Mouse (Mus musculus): ENCODE measurements around the gene Arhgap22.

The Arhgap22 gene

DNA sequence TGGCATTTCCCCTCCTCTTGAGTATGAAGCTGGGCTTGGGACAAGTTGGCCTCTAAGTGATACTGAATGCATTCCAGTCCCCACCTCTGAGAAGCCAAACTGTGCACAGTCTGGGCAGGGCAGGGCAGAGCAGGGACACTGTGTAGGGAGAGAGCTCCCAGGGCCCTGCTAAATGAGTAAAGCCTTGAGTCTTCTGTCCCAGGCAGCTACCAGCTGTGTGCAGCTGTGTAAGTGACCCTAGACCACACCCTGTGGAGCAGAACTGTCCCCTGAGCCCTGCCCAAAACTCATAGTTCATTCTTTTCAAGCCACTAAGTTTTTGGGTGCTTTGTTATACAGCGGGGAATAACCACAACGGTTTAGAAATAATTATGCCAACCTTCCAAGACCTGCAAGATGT, 67.1 kb downstream of the Arhgap22 start:
- DNase-seq (ENCODE audit: low read depth, low spot score) = no peak

DNA sequence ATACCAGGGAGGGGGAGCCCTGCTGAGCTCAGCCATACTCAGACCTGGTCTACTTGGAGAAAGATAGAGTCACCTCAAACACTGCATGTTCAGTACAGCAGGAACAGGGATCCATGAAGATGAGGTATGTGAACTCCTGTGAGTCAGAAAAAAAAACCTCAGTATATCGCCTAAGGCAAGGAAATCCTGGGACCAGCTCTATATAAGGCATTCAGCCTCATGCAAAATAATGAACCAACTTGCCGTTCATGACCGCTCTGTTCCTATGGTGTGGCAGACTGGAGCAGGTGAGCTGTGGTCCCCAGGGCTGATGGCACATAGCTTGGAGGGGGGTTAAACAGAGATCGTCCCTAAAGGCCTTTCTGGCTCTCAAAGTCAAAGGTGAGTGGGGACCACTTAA, 68.6 kb downstream of the Arhgap22 start:
- no peak for DNase-seq (ENCODE audit: low read depth, low spot score)

DNA sequence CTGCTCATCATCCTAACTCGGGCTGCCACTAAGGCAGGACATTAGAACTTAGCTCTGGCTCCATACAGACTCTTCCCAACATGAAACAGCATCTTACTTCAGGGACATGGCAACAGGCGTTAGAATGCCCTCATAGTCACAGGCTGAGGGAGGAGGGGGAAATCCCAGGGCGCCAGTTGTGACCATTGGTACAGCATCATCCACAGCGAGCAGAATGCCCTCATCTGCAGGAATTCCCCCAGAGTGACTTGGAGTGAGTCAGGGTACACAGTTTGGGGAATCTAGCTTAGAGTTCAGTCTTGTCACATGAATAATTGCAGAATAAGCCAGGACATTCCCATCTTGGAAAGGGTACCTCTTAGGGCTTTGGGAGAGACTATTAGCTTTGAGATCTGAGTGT, 74.1 kb downstream of the Arhgap22 start:
- DNase-seq (ENCODE audit: low read depth, low spot score) = no peak

DNA sequence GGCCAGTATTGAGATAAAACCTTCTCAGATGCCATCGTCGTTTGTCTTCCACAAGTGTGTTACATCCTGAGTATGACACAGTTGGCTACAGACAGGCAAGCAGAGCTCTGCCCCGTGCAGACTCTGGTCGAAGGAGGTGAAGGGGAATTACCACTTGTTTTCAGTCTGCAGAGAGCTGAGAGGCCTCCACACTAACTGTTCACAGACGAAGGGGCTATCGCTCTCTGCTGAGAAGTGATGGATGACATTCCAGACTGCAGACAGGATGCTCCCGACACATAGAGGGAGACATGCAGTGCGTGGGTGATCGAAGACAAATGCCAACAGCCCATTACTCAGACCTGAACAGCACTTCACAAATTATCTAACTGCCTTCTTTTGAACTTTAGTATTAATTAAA, 76.2 kb downstream of the Arhgap22 start:
- no peak for DNase-seq (ENCODE audit: low read depth, low spot score)

DNA sequence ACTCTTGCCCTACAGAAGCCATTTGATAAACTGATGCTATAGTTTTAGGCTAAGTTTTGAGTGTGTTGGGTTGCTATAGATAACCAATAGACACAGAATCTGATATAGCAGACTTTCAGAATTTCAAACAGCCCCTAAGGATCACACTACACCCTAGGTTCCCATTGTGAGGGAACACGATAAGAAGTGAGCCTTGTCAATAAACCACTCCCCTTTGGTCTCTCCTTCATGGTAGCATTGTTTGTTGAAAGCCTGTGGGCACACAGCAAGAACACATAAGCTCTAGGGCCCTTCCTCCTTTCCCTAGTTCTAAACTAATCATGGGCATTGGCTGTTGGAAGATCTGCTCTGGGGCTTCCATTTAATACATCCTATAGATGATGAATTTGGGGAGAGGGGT, 80.7 kb downstream of the Arhgap22 start:
- DNase-seq (ENCODE audit: low read depth, low spot score) = no peak

DNA sequence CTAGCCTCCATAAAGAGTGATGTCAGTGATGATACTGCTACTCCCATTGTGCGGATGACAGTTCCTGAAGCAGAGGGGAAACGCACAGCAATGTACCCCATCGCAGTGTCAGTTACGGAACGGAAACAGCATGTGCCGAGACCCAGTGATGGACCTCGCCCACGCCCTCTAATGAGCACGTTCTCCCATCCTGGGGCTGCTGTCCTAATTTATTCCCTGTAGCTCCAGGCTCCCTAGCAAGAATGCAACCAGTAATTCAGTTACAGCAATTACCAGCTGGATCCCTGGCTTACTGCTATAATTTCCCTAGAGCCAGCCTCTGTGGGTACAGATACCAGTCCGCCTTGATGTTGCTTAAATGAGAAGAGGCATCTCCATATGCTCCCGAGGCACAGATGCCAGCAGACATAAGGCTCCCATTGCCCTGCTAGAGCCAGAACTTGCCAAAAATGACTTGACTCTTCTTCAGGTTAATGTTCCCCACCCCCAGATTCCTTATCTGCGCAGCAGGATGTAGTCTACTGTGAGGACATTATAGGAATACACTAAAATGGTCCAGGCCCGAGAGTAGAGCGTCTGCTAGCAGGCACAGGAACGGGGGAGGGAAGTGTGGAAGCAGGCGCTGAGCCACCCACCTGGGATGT, 83.0 kb downstream of the Arhgap22 start:
- no peak for DNase-seq (ENCODE audit: low read depth, low spot score)

DNA sequence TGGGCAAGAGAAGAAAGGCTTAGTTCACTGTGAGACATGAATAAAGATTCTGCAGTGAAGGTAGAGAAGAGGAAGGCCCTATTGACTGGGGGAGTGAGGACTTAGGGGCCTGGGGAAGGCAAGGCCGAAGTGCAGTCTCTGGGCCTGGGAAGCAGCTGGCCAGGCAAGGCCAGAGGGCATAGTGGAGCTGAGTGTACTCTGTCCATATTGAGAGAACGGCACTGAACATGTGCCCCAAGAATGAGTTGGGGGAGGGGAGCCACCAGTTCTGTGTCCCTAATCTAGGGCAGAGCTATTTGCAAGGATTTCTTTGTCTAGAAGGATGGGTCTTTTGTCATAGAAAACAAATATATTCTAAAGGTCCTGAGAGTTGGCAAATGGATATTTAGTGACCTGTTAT, 86.8 kb downstream of the Arhgap22 start:
- DNase-seq (ENCODE audit: low read depth, low spot score) = no peak

DNA sequence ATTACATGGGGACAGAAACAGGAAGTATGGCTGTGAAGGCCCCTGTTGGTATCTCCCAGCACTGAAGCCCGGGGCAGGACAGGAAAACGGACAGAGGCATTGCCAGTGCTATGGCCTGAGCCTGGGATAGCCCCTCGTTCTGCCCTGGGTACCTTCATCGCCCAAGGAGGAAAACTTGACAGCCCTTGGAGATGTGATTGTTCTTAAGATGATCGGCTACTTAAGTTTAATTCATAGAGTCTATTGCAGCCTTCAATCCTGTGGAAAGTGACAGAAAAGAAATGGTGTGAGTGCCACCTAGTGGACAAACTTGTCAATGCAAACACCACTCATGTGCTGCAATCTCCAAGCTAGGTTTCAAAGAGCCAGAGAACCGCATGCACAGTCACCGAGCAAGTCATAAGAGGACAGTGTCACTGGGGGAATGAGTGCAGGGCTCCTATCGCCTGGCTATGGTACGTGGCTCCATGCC, 89.6 kb downstream of the Arhgap22 start:
- DNase-seq (ENCODE audit: low read depth, low spot score) = peak; percentile 55

DNA sequence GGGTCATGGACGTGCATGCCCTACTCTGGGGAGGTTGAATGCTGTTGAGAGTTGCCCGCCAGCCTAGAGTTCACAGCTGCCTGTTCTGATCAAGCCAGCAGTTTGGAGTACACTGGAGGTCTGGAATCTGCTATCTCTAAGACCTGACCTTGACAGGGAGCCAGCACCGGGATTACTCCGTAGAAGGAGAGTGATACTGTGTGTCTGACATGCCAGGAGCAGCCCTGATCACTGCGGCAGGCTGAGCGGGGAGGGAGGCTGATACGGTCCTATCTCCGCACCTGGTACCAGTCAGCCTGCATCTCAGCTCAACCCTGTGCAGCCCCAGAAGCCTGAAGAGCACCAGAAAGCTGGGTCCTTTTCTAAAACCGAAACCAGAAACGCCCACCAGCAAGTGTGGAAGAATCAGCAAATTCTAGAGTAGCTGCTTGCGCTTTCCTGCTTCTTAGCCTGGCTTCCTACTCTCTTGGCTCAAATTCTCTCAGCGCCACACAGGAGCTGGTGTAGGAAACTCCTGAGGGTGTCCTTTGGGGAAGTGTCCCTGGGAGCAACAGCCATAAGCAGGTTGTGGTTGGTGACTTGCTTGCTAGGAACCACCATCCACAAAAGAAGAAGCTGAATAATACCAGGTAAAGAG, 91.9 kb downstream of the Arhgap22 start:
- DNase-seq (ENCODE audit: low read depth, low spot score) = no peak

DNA sequence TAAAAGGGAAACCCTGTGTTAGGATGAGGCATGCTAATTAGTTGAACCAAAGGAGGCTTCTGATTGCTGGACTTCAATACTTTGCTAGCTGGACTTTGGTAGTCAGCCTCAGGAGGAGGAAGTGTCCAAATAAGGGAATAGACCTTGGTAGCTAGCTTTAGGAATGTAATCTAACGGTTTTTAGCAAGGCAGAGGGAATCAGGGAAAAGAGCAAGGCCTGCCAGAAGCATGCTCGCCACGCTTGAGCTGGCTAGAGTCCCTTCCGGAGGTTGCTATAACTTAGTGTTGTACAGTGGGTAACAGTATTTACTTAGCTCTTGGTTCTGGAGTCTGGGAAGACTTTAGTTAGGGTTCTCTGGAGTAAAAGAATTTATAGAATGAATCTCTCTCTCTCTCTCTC, 96.9 kb downstream of the Arhgap22 start:
- no peak for DNase-seq (ENCODE audit: low read depth, low spot score)

DNA sequence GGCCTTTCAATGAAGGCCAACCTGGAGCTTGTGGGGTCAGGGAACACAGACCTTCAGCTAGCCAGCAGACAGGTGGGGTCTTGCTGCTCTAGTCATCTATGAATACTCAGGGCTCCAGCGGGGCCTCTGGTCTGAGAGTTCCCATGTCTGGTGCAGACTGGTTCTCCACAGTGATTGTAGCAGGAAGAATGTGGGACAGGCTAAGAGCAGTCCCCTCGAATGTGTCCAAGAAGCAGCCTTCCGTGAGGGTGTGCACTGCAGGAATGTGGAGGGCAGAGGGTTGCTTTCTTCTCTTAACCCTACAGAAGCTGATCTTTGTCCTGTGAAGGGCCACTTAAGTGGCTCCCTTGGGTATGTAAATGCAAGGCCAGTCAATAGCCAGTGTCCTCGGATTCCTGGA, 98.5 kb downstream of the Arhgap22 start:
- no peak for DNase-seq (ENCODE audit: low read depth, low spot score)

DNA sequence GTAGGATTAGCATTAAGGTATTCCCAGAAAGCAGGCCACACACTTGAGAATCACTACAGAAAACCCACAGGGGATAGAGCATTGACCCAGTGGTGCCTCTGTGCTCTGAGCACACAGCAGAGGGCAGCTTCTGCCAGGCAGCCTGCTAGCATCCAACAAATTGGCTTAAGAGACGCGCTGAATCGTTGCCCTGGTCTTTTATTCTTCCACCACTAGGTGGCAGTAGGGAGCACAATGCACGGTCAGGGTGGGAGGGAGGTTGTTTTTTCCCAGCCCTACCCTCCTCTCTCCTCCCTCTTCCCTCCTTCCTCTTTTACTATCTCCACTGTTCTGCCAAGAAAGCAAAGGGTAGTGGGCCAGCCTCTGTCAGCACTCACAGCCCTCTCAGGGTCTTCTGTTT, 99.8 kb downstream of the Arhgap22 start:
- peak; percentile 56 for DNase-seq (ENCODE audit: low read depth, low spot score)

DNA sequence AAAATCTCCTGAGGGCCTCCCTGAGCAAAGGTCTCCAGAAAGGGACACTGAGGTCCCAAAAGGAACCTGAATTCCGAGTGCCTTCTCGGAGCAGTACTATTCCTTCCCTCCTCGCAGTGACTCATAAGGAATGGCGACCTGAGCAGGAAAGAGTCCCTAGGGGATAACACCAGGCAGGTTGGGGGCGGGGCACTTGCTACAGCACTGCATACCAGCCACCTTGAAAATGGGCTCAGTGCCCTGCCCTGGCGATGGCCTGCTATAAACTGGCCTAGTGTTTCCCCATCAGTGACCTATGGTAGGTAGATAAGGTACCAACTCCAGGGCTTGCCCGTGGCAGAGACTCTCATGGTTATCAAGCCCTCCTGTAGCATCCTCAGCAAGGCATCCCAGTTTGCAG, 100.3 kb downstream of the Arhgap22 start:
- DNase-seq (ENCODE audit: low read depth, low spot score) = no peak

DNA sequence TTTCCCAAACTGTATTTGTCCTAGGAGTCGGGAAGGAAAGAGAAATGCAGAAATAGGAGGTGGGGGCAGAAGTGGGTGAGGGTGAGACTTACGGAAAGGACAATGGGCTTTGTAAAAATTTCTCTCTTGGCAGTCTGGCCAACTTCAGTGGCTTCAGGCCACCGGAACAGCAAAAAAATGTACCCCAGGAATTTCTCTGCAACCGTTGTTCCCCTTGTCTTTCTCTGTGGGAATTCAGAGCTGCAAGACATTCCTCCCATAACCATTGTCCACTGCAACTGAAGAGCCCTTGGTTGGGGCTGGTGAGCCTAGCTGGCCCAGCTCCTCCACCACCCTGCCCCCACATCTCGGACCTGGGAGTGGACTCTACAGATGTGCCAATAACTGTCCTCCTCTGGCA, 101.3 kb downstream of the Arhgap22 start:
- no peak for DNase-seq (ENCODE audit: low read depth, low spot score)

DNA sequence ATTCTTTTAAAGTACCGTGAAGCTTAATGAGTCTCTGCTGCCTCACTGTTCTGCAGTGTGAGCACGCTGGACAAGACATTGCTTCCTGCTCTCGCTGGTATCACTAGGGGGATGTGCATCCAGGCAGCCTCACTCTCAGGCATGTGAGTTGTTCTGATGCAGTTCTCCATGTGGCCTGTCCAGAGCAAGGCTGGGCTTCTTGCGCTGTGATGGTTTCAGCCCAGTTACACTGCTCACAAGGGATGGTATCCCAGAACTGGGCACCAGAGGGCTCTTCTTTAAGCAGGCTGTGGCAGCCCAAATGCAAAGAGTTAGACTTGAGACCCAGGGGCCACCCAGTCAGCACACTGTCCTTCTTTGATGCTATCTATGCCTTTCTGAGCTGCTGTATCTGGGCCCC, 101.9 kb downstream of the Arhgap22 start:
- DNase-seq (ENCODE audit: low read depth, low spot score) = no peak

DNA sequence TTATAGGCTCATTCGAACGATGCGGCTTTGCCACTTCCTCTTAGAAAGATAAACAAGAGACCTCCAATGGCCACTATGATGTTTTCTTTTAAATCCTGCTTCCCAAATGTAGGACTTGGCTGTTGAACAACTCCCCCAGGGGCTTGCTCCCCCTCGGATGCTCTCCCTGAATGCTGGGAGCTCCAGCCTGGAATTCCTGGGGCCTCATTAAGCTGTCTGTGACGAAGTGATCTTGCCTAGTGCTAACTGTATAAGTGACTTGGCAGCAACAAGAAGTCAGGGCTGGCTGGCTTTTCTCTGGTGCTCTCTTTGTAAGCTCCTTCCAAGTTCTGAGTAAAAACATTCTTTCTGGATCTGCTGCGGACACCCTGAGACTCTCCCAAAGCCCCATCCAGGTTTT, 104.1 kb downstream of the Arhgap22 start:
- DNase-seq (ENCODE audit: low read depth, low spot score) = no peak

DNA sequence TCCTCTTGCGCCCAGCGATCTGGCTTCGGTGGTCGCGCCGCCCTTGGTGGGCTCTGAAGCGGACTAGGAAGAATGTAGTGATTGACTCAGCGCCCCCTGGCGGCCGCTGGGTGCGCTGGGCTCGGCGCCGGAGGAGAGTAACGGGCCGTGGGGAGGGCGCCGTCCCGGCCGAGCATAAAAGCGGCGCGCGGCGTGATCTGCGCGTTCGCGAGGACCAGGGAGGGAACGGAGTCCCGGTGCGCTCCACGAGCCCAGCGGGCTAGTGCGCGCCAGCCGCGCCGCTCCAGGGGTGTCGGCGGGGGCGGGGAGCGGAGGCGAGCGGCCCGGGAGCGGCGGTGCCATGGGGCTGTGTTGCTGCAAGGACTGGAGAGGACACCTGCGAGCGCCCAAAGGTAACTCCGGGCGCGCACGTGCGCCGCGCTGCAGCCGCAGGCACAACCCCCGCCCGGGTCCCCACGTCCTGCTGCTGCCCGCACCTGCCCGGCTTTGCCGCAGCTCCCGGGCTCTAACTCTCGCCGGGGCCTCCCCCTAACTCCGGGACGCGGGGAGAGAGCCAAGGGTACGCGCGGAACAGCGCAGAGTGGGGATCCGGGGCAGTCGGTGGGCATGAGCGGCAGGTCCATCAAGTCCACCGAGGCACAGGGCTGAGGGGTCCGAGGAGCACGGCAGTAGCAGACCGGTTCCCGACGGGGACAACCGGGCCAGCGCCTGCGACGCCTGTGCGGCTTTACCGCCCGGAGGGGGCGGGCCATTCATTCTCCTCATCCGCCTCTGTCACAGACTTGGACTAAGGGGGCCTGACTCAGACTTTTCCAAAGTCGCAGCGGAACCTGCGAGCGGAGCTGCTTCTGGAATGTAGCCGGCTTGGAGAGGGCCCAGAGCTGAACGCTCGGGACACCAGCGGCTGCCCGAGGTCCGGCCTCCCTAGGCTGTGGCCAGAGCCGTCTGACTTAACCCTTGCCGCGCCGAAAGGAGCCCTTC, 106.0 kb downstream of the Arhgap22 start:
- DNase-seq (ENCODE audit: low read depth, low spot score) = peak; percentile 20

DNA sequence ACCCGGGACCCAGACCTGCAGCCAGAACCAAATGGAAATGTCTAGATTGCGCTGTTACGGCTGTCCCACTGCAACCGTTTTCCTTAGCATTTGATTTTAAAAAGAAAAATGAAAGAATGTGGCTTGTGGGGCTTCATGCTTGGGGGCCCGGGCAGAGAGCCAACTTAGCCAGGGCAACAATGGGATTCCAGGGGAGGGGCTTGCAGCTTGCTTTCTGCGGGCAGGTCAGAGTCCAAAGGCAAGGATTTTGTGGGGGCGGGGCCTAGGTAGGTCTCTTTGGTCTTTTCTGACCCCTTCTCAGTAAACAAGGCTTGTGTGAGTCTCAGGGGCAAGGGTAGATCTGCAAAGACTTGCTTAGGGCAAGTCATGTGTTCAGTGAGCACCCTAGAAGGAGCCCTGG, 107.0 kb downstream of the Arhgap22 start:
- no peak for DNase-seq (ENCODE audit: low read depth, low spot score)

DNA sequence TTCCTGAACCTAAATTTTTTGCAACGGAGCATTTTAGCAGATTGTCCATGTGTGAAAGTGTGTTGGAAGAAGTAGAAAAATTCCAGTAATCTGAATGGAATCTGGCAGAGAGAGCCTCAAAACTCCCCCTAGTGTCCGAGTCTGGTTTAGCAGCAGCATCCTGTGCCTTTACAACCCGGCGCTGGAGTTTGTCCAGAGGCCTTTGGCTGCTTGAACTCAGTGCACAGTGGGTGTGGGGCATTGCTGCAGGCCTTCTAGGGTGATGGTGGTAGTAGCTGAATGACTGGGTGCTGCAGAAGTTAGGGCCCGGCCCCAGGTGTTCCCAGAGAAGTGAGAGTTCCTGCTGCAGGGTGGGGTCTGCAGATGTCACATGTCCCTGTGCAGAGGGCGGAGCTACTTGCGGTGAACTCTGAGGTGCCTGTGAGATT, 108.8 kb downstream of the Arhgap22 start:
- peak; percentile 20 for DNase-seq (ENCODE audit: low read depth, low spot score)

DNA sequence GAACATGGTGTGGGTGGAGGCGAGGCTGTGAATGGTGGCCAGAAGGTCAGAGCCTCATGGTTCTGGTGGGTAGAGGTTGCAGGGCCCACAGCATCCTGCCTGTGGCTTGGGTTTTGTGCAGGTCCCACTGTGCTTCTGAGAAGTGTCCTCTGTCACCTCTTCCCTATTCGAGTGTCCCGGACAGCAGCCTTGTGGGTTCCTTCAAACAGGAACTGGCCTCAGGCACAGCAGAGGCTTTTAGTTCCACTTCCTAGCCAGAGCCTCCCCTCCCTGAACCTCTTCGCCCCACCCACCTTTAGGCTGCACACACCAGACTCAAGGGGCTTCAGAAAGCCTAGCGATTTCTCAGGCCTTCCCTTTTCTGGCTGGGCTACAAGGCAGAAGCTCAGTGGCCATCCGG, 110.7 kb downstream of the Arhgap22 start:
- no peak for DNase-seq (ENCODE audit: low read depth, low spot score)

DNA sequence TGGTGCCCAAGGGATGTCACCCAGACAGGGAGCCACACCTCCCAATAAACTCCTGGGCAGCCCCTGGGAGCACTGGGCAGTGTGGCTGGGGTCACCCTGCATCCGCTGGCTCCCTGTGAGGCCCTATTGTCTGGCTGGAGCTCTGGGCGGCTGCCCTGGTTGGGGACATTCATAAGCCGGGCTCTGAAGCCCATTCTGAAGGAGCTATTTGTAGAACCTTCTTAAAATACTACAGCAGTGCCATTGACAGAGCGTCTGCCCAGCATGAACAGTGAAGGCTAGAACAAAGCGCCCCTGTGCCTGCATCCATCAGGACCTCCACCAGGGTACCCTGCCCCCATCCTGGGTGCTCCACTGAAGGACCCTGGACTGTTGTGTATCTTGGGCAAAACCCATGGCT, 114.5 kb downstream of the Arhgap22 start:
- no peak for DNase-seq (ENCODE audit: low read depth, low spot score)

DNA sequence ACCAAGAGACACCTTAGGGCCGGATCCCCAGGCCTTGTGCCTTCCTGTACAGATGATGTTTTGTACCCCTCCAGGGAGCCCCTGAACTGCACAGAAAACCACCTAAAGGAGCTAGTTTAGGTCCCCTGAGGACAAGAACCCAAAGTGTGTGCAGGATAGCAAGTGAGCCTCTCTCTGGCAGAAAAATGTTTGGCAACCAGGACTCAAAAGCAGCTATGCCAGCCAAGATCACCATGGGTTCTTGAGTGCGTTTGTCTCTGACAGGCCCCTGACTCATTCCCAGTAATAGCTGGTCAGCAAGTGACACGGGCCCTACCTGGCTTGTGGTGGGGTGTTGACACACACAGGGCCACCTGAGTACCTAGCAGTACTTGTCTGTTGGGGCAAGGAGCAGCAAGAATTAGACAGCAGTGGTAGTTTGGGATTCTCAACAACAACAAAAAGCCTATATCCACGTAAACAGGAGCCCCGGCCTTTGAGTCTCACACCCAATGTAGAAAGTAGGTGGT, 115.5 kb downstream of the Arhgap22 start:
- no peak for DNase-seq (ENCODE audit: low read depth, low spot score)

All from retina, adult 2 months (tissue).